Mouse (Mus musculus) spleen, adult 2 months (tissue): ENCODE measurements around the gene Mrto4. TPM values are rescaled to one million over a fixed set of nuclear protein-coding genes. Genes with fewer than 3 reads are reported as not detected.

Source experiments
- DNase-seq, 2 experiments: peaks; one replicate each; pipeline versions ENCODE4 v3.0.0 to v3.0.0-alpha.2; 2012 to 2021; ENCODE audit warnings: low spot score in 2 of 2, low read depth in 1 of 2
- H3K27ac ChIP-seq: fragments of 200-500 bp; 2 replicates; pipeline ENCODE4 v1.5.1; 2012; ENCODE audit warnings: low read length, inconsistent platforms; ENCODE audit not compliant: insufficient read depth
- H3K27me3 ChIP-seq: fragments of 200-500 bp; 2 replicates; pipeline ENCODE4 v1.6.1; 2012; ENCODE audit warnings: mild to moderate bottlenecking, moderate library complexity, low read length, inconsistent platforms; ENCODE audit not compliant: control insufficient read depth, insufficient read depth
- H3K36me3 ChIP-seq: fragments of 200-500 bp; 2 replicates; pipeline ENCODE4 v1.6.1; 2012; ENCODE audit warnings: mild to moderate bottlenecking, low read length, inconsistent platforms; ENCODE audit not compliant: control insufficient read depth, insufficient read depth
- H3K4me1 ChIP-seq: fragments of 200-500 bp; 2 replicates; pipeline ENCODE4 v1.6.1; 2011; ENCODE audit warnings: inconsistent platforms; ENCODE audit not compliant: control insufficient read depth, insufficient read depth, insufficient read length
- H3K4me3 ChIP-seq: fragments of 200-500 bp; 2 replicates; pipeline ENCODE4 v1.5.1; 2011; ENCODE audit warnings: mild to moderate bottlenecking, inconsistent platforms; ENCODE audit not compliant: insufficient read depth, insufficient read length; ENCODE audit errors: extremely low read depth
- CTCF ChIP-seq: fragments of 200-500 bp; IDR thresholded peaks from 2 replicates; pipeline ENCODE4 v1.5.1; 2011; ENCODE audit warnings: mild to moderate bottlenecking, inconsistent platforms; ENCODE audit not compliant: insufficient read depth, insufficient read length, insufficient replicate concordance; ENCODE audit errors: extremely low read depth
- POLR2A ChIP-seq: fragments of 200-500 bp; IDR thresholded peaks from 2 replicates; pipeline ENCODE4 v1.6.1; 2011; ENCODE audit warnings: low read depth, low read length, inconsistent platforms
- WGBS: fragments of 180-500 bp; shearing (Covaris S2); methylation state at CpG from one replicate; pipeline ENCODE4 v1.1.7; 2018; 5-methylcytosine and 5-hydroxymethylcytosine counted together
- polyA plus RNA-seq: library from polyadenylated mRNA; depleted of rRNA; stranded (reverse); fragments of >200 nt; gene quantifications from 2 replicates; pipeline ENCODE4 v1.2.3, GENCODE M21; 2012

The Mrto4 gene
- polyA plus RNA-seq, 1 experiment: 15.2 TPM

DNA sequence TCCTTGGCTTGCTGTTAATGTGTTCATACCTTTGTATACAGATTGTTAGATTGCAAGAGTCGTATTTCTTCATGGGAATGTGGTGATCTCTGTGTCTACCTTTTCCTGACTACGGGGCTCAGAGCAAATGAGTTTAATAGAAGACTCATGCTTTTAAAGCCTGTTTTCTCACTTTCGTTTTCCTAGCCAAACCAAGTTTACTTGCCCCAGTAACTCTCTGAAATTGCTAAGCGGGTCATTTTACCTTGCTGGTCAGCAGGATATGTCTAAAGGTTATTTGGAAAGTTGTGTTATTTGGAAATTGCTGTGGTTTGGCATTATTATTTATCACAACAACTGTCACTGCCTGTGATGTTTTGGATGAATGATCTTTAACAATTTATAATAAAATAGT lies 29.1 kb upstream of the Mrto4 start:
- no peak for TF ChIP-seq POLR2A
- TF ChIP-seq CTCF: no peak
- H3K27ac ChIP-seq: no peak overlapping the region
- peaks cover 9% of the 10 kb centered on the region for H3K4me1 ChIP-seq
- H3K36me3 ChIP-seq: no peaks in the 10 kb centered on the region
- no peaks in the 10 kb centered on the region for H3K27me3 ChIP-seq
- H3K4me3 ChIP-seq: no peak overlapping the region; the same call in 1 of the 2 replicates
- no peak for DNase-seq
- WGBS: 8% methylated on average over 4 of the region's 4 CpGs

DNA sequence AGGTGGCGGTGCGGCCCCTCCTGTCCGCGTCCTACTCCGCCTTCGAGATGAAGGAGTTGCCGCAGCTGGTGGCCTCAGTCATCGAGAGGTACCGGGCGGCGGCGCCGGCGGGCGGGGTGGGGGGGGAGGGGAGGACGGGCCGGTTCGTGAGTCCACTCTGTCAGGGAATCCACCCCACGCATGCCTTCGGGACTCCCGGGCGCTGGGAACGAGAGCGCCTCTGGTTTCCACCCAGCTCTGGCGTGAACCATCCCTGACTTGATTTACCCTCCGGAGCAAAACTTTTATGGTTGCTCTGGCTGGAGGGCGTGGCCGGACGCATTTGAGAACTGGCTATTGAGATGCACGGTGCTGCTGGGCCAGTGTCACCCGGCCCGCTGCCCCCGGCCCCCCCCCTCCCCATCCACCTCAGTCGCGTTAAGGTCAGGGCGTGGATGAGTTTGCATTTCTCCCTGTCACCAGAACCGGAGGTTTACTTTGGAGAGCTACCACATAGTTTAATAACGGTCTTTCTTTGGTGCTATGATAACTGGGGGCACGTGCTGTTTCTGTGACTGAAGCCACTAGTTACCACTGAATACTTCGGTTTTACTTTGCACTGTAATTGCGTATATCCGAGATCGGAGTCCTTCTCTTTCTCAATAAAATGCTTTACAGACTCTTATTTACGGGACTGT lies 28.5 kb upstream of the Mrto4 start:
- Histone ChIP-seq H3K27me3 (no peaks in the 10 kb centered on the region), H3K4me3 (peak overlapping the region; percentile 83), H3K4me1 (peaks cover 9% of the 10 kb centered on the region), H3K27ac (peak overlapping the region; percentile 72; the same call in 1 of the 2 replicates), H3K36me3 (no peaks in the 10 kb centered on the region)
- TF ChIP-seq CTCF (no peak), POLR2A (no peak)
- under 1% methylated on average over 43 of the region's 44 CpGs for WGBS
- peak in 1 of 2 experiments; percentile 13 for DNase-seq

DNA sequence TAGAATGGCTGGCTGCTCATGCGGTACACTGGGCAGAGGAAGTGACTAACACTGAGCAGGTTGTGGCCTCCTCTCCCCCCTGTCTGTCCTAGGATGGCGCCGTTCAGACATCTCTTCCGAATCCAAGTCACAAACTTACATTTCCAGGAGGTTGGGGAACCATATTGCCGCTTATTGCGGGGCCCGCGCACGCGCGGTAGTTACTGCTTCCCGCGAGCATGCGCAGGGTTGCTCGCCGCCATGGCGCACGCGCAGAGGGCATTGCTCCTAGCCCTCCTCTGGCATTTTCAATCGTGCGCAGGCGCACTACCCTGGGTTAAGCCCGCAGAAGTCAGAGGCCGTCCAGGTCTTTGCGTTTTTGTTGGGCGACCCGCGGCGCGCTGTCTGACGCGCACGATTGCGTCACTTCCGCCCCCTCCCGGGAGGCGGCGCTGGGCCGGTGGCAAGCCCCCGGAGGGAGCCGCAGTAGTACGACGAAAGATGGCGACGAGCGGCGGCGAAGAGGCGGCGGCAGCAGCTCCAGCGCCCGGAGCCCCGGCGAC lies 27.9 kb upstream of the Mrto4 start:
- Histone ChIP-seq H3K4me1 (peaks cover 9% of the 10 kb centered on the region), H3K36me3 (0 out of 2 replicates have a peak, but pooled peaks cover 1% of the 10 kb centered on the region), H3K4me3 (peak overlapping the region; percentile 95), H3K27ac (peak overlapping the region; percentile 86), H3K27me3 (no peaks in the 10 kb centered on the region)
- peak; percentile 99 to 100 for DNase-seq
- under 1% methylated on average over 54 of the region's 54 CpGs for WGBS
- no peak for TF ChIP-seq CTCF
- TF ChIP-seq POLR2A: peak; percentile 39

DNA sequence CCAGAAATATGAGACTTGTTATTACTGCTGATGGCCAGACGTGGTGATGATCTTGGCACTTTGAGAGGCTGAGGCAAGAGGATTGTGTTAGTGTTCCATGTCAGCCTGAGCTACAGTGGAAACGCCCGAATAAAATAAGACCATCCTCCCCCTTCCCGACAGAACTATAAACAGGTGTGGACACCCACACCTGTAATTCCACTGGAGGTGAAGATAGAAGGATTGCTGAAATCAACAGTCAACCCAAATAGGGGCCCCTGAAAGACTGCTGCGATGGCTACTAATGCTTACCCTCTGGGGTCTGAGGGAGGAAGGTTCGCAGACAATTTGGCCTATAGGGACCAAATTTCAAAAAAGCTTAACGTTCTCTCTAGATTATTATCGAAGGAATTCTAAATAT lies 27.3 kb upstream of the Mrto4 start:
- H3K36me3 ChIP-seq: 0 out of 2 replicates have a peak, but pooled peaks cover 2% of the 10 kb centered on the region

DNA sequence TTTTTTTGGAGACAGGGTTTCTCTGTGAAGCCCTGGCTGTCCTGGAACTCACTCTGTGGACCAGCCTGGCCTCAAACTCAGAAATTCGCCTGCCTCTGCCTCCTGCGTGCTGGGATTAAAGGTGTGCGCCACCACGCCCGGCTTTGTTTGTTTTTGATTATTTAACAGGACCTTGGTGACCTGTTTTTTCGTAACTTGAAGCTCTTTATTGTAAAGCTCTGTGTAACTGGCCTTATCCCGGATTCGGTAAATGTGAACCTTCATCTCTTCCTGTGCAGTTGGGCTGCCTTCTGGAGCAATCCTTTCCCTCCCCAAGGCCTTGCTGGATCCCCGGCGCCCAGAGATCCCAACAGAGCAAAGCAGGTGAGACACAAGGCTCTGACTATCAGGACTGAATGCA lies 21.2 kb upstream of the Mrto4 start:
- Histone ChIP-seq H3K4me1 (no peaks in the 10 kb centered on the region), H3K27me3 (no peaks in the 10 kb centered on the region), H3K27ac (no peak overlapping the region), H3K4me3 (no peak overlapping the region), H3K36me3 (peaks cover 18% of the 10 kb centered on the region)
- WGBS: 92% methylated on average over 10 of the region's 10 CpGs
- DNase-seq: no peak
- TF ChIP-seq POLR2A (no peak), CTCF (no peak)

More for the DNA sequence above, 27.3 kb upstream of the Mrto4 start:
- Histone ChIP-seq H3K27me3 (no peaks in the 10 kb centered on the region), H3K4me3 (peak overlapping the region; percentile 95), H3K4me1 (peaks cover 9% of the 10 kb centered on the region), H3K27ac (no peak overlapping the region)
- WGBS: 8% methylated on average over 8 of the region's 8 CpGs
- DNase-seq: no peak
- TF ChIP-seq POLR2A: no peak
- TF ChIP-seq CTCF: no peak

DNA sequence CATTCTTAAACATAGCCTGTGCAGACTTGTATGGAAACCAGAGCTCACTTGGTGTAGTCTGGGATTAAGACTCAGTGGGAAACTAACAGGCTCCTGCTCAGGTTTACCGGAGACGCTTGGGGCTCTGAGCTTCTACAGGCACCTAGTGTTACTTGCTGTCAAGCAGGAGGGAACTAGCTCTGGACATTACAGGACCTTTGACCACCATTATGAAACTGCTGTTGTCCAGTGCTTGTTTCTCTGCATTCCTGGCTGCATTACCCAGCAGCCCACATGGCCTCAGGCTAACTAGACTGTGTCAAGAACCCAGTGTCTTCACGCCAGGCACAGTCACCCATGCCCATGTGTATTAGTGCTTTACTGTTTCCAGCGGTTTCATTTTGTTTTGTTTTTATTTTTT lies 20.8 kb upstream of the Mrto4 start:
- 92% methylated on average over 4 of the region's 4 CpGs for WGBS

DNA sequence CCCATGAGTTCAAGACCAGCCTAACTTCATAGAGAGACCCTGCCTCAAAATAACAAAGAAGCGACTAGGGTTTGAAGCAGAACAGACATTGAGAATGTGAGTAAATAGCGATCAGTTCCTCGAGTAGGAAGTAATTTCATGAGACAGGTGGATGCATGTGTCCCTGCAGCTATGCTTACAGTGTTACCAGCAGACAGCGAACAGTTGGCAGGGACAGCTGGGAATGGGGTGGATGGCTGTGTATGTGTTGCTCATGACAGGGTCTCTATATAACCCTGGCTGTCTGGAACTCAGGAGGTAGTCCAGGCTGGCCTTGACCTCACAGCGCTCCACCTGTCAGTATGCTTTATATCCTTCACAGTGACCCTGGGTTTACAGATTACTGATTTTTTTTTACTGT lies 15.7 kb upstream of the Mrto4 start:
- Histone ChIP-seq H3K27me3 (no peaks in the 10 kb centered on the region), H3K4me1 (no peaks in the 10 kb centered on the region), H3K27ac (no peak overlapping the region), H3K4me3 (no peak overlapping the region), H3K36me3 (peaks cover 51% of the 10 kb centered on the region)
- no peak for DNase-seq
- WGBS: 92% methylated on average over 5 of the region's 5 CpGs
- TF ChIP-seq CTCF (no peak), POLR2A (no peak)

More for the DNA sequence above, 20.8 kb upstream of the Mrto4 start:
- TF ChIP-seq CTCF (no peak), POLR2A (no peak)
- no peak overlapping the region for H3K4me3 ChIP-seq
- H3K27me3 ChIP-seq: no peaks in the 10 kb centered on the region
- no peaks in the 10 kb centered on the region for H3K4me1 ChIP-seq
- DNase-seq: no peak
- H3K27ac ChIP-seq: no peak overlapping the region
- peaks cover 19% of the 10 kb centered on the region for H3K36me3 ChIP-seq
